Mouse (Mus musculus) gastrocnemius, adult 8-10 months (tissue): Measurements from ENCODE around the gene Eps8. TPM values are rescaled to one million over a fixed set of nuclear protein-coding genes. Genes with fewer than 3 reads are reported as not detected.
"Not testable (repeated sequence)": the region's sequence is repeated elsewhere in the genome, so short reads cannot be mapped to it uniquely, and the experiment has no call there.

Experiments used
- DNase-seq, 2 experiments: peaks; one replicate each; pipeline ENCODE4 v3.0.0; 2022; ENCODE audit warnings: low spot score in 2 of 2
- total RNA-seq, 4 experiments: library from RNA; stranded (reverse); gene quantifications; 2 replicates each; pipeline ENCODE4 v1.2.4; 2022

Eps8 gene
- total RNA-seq, 4 experiments from 2014 or later: 2.4 to 3.9 (median 3.4) TPM

- peak; percentile 18 to 24 for DNase-seq
Measured at GRCm38 (mm10) chr6:137487443-137487842, 167.2 kb downstream of the Eps8 start.

DNA sequence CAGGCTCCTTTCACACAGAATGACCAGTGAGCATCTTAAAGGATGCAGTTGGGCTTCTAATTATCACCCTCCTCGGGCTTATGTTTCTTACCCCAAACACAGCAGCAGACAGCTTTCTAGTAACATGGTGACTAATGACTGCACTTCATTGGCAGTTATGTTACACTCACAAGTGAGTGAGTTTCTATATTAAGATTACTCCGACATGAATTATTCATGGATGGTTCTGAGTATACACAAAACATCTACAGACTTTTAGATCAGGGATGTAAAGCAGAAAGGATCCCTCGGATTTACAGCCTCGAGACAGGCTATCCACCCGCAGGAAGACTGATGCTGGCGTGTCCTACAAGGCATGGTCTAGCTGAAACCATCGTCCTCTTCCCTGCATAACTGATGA lies 171.8 kb downstream of the Eps8 start:
- DNase-seq: no peak

DNA sequence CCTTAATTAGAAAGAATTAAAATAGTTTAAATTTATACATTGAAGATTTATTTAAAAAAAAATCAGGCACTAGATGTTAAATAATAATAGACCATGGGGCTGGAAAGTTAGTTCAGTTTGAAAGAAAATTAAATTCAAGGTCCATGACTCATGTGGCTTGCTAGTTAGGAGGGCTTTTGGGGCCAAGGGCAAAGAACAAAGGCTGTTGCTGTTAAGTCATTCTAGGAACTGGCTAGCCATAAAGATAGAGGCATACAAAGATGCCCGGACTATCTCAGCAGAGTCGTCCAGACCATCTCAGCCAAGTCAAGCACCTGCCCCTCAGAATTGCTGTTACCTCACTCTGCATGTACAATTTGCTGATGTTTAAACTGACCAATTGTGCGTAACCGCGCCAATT lies 179.0 kb downstream of the Eps8 start:
- DNase-seq: not testable (repeated sequence)

DNA sequence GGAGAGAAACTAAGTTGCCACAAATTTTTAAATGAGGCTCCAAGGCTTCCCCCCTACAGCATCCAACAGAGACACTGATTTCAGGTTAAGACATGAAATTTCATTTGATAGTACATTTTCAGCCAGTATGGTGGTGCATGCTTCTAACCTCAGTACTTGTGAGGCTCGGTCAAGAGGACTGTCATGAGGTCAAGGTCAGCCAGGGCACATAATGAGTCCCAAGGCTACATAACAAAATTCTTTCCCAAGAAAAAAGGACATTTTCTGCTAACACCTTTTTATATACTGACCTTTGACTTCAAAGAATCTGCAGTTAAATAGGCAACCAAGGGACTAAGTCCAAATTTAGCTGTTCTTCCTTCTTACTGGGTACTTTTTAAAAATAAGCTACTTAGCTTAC lies 181.2 kb downstream of the Eps8 start:
- DNase-seq: no peak

- DNase-seq: no peak
Measured at GRCm38 (mm10) chr6:137472129-137472528, 182.5 kb downstream of the Eps8 start.

- peak; percentile 44 to 53 for DNase-seq
Measured at GRCm38 (mm10) chr6:137470901-137471598, 183.6 kb downstream of the Eps8 start.

GRCm38 (mm10) chr6:137469541-137469940 lies 185.1 kb downstream of the Eps8 start:
- no peak for DNase-seq

GRCm38 (mm10) chr6:137467696-137468095 lies 187.0 kb downstream of the Eps8 start:
- DNase-seq: no peak

- DNase-seq: no peak
Measured at GRCm38 (mm10) chr6:137466256-137466655, 188.4 kb downstream of the Eps8 start.

DNA sequence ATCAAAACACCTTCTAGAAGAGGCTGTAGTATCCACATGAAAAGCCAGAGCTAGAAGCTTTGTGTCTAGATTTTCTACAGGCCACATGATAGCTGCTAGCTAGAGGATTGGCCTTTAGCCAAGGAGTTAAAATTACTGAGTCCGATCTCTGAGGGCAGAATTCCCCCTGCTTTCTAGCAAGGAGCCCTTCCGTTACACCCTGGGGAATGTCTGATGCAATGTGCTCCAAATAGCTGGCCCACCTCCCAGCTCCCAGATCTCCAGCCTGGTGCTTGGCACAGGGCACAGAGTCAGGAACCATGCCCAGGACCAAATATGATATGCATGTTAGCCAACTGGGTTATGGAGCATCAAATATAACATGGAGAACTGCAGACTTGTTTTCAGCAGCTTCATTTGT lies 189.4 kb downstream of the Eps8 start:
- DNase-seq: peak; percentile 62 to 78

DNA sequence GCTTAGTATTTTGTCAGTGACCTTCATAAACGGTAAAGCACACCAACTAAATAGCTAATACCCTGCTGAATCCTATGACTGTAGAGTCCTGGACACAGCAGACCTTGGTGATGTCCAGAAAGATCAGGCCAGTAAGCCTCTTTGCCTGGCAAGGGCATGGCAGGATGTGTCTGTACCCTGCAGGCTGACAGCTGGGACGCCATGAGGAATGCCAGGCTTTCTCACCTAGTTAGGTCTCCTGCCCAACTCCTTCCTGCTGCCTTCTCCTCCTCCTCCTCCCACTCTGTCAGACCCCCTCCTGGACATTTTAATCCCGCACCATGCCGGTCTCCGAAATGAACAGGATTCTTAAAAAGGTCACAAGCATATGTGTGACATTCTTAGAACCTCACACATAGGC lies 190.9 kb downstream of the Eps8 start:
- DNase-seq: no peak

DNA sequence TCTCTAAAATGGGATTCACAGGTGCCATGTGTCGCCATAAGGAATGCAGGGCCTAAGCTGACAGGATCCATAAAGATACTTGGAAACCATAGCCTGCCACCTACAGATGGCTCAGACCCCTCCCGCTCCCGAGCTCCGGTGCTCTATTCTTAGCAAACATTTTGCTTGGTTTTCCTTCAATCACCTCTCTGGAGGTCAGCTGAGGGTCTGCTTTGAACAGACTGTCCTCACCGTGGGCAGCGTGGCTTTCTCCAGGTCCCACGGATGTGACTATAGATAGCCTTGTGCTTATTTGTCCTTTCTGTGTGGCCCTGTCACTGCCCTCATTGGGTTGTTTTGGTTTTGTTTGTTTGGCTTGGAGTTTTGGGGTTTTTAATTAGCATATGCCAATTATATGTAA lies 196.5 kb downstream of the Eps8 start:
- no peak for DNase-seq

DNA sequence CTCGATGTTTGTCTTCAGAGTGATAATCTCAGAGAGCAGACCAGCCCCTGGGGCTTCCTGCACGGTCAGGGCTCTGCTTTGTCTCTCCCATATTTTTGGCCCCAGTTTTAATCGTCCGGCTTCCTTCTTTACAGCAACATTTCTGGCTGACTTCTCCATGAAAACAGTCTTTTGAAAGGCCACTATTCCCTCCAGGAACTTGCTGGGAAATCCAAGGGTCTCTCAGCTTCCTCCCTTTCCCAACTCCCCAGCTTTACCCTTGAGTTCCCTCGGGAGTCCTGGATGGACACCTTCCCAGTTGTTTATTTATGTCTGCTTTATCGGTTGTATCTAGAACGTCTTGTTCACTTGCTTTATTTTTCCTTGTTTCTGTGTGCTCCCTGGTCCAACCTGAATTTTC lies 197.5 kb downstream of the Eps8 start:
- no peak for DNase-seq

DNA sequence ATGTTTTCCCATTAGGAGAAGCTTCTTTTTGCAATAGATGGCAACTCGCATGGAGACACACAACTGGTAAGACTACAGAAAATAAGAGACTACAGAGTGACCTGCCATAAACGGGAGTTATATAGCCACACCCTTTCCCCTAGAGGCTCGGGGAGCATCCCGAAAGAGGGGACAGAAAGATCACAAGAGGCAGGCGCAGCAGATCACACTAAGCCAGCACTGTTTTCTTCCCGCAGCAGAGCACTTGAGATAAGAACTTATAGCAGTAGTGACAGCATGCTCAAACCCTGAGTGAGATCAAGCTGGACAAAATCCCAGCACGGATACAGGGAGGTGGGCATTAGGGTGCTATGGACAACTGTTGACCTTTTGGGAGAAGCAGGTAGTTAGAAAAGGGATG lies 198.6 kb downstream of the Eps8 start:
- DNase-seq: no peak

GRCm38 (mm10) chr6:137455537-137456041 lies 199.1 kb downstream of the Eps8 start:
- DNase-seq: peak; percentile 11 to 14

GRCm38 (mm10) chr6:137446116-137446515 lies 208.6 kb downstream of the Eps8 start:
- not testable (repeated sequence) for DNase-seq

DNA sequence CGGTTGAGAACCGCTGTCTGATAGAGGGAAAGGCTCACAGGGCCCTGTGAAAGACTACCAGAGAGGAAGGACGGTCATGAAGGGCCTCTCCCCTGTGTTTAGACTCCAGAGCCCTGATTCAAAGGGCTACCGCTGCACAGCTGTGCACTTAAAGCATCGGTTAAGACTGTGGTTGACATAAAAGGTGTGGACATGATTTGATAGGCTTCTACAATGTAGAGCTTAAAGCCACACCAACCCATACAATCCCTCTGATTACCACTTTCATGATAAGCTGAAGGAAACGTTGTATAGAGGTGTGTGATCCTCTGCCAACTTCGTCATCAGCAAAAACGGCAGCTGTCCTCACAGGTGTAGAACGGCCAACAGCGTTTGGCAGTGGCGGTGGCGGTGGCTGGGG lies 211.6 kb downstream of the Eps8 start:
- no peak for DNase-seq

GRCm38 (mm10) chr6:137440559-137441486 lies 213.9 kb downstream of the Eps8 start:
- DNase-seq: no peak

DNA sequence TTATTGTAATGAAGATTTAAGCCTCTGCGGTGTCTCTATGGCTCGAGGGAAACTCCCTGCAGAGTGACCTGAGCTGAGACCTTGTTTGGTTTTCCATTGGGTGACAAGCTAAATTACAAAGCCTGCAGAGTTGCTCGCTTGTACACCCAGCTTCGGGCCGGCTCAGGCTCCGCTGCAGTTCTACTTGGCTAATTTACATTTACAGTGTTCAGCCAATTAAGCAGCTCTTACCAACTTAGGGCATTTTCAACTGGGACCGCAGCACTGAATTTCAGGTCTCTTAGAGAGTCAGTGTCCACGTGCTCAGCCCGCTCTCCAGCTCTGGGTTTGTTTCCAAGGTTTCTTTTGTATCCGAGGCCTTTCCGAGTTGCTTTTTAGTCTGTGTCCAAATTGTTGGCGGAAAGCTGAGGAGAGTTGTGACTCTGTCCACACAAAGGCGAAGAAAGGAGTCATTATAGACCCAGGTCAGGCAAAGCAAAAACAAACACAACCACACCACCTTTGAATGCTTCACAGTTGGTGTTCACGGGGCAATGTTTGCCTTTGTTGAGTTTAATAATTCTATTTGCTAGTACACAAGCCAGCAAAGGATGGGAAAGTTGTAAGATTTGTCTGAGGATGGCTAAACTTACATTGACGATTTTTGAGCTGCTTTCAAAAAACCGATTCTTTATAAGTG lies 216.6 kb downstream of the Eps8 start:
- no peak for DNase-seq

DNA sequence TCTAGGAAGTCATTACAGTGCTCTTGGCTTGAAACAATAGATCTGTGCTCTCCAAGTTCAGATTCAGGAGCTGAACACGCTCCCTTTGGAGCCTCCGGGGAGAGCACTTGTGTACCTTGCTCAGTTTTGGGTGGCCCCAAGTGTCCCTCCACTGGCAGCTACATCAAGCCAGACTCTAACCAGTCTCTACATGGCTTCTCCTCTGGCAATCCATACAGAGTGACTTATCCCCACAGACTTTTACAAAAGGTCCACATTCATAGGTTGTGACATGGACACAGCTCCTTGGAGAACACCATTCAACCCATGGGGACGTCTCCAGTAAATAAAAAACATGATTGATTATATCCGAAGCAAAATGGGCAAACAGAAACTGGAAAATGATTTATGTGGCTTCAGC lies 217.2 kb downstream of the Eps8 start:
- no peak for DNase-seq

DNA sequence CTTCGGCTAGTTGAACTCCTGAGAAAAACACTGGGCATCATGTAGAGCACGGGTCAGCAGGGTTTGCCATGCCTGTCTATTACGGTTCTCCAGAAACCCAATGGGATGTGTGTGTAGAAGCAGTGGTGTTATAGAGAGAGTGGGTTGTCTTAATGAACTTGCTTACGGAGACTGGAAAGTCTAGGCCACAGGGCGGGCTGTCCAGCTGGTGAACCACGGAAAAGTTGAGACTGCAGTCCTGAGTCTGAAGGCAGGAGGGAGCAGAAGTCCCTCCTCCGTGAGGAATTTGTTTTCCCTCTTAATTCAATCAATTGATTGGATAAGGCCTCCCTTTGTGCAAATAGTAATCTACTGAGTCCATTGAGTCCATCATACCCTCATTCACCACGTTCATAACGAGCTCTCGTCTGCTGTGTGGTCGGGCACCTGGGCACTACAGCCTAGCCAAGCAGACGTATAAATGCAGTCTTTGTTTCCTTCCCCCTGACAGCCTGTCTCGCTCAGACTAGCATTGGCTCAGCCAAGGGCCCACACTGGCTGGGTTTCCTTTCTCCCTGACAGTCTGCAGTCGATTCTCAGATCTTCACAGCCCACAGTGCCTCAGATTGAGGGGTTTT lies 221.0 kb downstream of the Eps8 start:
- DNase-seq: no peak
